Mouse (Mus musculus) NIH3T3 (cell line): ENCODE measurements around the gene Rasa4.
"Not testable (repeated sequence)": the region's sequence is repeated elsewhere in the genome, so short reads cannot be mapped to it uniquely, and the experiment has no call there.

Source experiments
- DNase-seq: peaks from one replicate; pipeline ENCODE4 v3.0.0-alpha.2; 2012; ENCODE audit warnings: low read depth

Gene Rasa4

DNA sequence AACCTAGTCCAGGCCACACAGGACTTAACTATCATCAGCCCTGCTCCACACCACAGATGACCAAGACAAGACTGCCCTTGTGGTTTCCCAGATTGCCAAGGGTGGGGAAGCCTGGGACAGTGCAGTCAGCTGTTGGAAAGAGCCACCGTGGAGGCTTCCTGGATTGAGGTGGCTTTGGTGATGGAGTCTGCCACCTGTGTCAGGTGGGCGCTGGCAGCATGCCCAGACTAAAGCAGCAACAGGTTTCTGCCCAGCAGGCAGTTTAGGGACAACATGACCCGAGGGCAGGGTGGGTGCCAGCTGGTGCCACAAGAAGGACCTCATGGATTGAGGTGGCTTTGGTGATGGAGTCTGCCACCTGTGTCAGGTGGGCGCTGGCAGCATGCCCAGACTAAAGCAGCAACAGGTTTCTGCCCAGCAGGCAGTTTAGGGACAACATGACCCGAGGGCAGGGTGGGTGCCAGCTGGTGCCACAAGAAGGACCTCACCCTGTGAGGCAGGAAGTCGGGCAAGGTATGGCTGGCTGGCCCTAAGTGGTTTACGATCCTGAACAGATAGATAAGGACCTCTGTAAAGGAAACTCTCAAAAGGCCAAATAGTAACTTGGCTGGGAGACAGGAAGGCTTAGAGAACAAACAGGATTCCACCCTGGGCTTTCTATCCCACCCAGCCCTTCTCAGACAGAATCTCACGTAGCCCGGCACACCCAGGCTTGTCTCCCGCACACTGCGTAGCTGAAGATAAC is 17.1 kb upstream of the Rasa4 start:
- not testable (repeated sequence) for DNase-seq

DNA sequence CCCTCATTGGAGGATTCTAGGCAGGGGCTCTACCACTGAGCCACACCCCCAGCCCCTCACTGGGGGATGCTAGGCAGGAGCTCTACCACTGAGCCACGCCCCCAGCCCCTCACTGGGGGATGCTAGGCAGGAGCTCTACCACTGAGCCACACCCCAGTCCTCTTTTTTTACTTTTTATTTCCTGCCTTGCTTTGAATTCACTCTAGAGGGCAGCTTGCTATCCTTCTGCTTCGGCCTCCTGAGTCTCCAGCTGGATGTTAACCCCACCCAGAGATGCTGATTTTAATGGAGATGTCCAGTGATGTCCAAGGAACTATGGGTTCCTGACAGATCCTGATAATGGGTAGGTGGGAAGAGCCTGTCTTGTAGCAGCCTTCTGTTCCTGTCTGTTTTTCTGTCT is 14.3 kb upstream of the Rasa4 start:
- DNase-seq = no peak

DNA sequence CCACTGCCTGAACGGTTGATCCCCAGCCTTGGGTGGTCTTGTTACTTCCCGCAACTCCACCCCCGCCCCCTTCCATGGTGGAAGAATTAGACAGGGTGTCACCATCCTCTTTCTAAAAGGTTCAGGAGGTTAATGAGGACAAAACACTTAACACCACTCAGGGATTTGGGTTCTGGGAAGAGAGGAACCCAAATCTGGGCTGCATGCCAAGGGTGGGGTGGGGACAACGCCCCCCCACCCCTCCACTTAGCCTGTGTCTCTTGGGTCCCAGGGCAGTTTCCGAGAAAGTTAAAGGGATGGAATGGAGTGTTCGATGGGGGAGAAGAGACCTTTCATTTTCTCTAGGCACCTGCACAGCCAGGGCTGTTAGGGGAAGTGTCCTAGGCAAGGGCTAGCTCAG is 10.7 kb upstream of the Rasa4 start:
- DNase-seq = no peak

DNA sequence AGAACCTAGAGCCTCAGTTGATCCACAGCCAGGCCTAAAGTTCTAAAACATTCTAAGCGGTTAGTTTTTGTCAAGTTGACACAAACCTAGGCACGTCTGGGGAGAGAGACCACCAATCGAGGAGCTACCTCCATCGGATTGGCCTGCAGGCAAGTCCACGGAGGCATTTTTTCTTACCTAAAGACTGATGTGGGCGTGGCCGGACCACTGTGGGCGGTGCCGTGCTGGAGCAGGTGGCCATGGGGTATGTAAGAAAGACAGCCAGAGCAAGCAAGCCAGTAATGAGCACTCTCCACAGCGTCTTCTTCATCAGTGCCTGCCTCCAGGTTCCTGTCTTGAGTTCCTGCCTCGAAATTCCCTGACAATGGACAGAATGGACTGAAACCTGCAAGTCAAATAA is 10.2 kb upstream of the Rasa4 start:
- DNase-seq = no peak

DNA sequence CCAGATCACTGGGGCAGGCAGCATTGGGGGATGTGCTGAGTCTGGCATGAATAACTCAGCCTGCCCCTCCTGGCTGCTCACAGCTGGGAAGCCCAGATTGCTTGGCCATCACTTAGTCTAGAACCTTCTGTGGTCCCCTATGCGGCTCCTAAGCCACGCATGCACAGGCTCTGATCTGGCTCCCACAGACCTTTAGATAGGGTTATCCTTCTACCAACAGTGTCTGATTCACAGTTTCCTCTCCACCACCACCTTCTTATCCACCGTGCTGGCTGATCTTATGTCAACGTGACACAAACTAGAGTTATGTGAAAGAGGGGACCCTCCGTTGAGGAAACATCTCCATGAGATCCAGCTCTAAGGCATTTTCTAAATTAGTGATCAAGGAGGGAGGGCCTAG is 8.6 kb upstream of the Rasa4 start:
- DNase-seq = no peak

DNA sequence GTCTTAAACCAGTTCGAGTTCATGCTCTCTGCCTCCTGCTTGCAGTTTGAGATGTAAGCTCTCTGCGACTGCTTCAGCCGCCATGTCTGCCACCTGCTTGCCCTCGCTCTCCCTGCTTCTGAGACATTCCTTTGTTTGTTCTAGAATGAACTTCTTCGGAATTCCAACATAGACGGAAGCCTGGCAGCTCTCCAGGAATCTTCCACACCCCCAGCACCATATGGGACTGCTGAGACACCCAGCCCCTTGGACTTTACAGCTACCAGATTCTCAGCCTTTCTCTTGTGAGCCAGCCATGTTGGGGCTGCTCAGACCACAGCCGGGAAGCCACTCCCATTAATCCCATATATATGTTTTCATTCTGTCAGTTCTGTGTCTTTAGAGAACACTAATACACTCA is 7.4 kb upstream of the Rasa4 start:
- DNase-seq = peak; percentile 57

DNA sequence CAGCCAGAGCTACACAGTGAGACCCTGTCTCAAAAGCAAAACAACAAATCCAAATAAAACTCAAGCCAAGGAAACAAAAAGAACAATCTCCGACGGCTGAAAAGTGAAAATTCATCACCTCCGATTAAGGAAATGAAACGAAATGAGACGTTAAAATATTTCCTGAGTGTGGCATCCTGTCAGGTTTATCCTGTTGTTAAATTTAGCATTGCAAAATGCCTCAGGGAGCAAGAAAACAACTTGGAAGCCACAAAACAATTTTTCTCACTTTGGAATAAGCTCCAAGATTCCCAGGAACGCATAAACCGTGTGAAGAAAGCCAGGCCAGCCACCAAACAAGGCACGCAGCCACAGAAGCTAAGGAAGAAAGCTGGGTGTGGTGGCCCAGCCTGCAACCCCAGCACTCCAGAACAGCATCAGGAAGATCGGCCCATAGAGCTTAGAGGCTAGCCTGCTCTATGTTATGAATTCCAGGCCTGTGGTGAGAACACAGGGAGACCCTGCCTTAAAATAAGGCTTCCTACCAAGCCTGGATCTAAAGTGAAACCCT is 6.6 kb upstream of the Rasa4 start:
- no peak for DNase-seq

DNA sequence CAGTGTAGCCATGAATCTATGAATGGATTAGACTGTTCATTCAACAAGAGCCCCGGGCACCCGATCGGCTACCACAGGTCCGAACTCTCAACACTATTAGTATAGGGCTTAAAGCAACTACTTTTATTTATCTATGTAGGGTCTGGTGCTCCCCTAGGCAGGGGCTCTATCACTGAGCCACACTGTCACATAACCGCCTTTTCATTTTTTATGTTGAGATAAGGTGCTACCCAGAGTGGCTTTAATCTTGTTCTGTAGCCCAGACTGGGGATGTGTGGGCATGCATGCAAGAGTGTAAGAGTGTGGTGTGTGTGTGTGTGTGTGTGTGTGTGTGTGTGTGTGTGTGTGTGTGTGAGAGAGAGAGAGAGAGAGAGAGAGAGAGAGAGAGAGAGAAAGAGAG is 5.6 kb upstream of the Rasa4 start:
- DNase-seq = no peak

DNA sequence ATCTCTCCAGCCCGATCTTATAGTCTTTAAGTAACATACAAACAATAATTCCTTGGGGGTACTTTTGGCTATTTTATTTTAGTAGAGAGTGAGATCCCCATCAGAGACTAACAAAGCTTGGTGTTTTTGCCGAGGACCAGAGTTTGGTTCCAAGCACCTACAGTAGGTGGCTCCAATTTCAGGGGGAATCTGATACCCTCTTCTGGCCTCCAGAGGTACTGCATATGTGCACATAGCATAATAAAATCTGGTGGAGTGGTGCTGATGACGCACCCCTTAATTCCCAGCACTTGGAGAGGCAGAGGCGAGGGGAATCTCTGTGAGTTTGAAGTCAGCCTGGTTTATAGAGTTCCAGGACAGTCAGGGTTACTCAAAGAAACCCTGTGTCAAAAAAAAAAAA is 1.4 kb upstream of the Rasa4 start:
- peak; percentile 33 for DNase-seq

DNA sequence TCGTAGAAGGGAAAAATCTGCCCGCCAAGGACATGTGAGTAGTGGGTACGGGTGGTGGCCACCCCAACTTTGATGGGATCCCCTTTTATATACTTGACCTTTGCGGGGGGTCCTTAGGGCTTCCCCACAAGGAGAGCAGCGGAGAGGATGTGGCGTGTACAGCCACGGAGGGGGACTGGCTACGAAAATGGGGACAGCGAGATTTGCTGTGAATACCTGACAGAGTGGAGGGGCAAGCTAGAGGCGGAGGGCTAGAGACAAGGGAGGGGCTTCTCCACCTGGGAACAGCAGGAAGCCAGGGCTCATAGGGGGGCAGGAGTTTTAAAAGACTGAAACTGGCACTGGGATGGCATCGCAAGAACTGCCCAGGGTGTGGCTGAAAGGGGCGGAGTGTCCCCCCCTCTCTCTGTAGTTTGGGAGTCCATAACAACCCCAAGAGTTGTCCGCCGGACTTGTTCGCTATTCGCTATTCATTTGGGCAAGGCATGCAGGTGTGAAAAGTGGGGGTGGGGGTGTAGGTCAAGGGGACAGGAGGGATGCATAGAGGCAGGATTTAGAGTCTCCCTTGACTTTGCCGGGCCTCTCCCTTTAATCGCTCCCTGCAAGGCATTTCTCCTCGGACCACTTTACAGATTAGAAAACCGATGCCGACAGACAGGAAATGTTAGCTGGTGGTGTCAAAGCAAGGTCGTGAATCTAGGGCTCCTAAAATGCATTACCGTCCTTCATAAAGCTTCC is 597 bp downstream of the Rasa4 start:
- DNase-seq = peak; percentile 64

DNA sequence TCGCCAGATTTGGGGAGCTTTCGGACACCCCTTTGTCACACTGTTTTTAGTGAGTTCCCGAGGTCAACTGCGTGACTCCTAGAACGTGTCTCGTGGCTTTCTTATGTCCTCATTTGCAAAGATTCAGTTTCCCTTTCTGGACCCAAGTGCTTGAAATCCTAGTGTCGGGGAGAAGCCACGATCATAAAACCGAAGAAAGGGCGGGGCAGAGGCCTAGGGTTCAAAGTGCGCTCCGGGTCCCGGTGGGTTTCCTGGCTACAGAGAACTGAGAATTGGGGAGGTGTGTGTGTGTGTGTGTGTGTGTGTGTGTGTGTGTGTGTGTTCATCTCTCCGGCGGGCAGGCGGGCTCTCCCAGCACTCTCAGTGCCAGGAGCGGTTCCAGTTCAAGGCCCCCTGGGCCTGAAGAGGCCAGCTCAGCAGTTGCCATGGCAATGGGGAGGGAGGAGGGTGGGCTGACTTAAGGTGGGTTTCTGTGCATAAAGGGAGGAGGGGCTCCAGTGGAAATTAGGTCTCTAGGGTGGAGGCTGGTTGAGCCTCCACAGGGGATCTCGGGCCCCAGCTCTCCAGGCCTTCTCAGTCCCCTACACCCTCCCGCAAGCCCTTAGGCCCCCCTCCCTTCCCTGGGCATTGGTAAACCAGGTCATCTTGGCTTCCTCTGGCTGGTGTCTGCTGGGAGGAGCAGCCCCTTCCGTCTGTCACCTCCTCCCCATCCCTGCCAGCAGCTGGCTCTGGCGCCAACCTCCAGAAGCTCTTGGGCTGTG is 1.4 kb downstream of the Rasa4 start:
- peak; percentile 70 for DNase-seq

DNA sequence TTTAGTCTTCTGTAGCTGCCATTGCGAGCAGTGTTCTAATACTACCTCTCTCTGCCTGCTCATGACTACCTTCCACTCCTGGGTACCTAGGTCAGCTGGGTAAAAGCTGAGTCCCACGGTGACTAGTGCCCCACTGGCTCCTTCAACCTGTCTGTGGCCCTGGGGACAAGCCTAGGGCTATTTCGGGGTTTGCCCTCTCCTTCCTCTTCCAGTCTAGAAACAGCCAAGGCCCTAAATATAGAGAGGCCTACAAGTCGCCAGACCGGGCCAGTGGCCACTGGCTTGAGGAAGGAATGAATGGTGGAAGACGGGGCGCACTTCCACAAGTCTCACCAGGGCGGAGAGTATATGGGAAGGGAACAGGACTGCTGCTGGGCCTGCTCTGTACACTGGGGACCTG is 2.6 kb downstream of the Rasa4 start:
- DNase-seq = no peak

DNA sequence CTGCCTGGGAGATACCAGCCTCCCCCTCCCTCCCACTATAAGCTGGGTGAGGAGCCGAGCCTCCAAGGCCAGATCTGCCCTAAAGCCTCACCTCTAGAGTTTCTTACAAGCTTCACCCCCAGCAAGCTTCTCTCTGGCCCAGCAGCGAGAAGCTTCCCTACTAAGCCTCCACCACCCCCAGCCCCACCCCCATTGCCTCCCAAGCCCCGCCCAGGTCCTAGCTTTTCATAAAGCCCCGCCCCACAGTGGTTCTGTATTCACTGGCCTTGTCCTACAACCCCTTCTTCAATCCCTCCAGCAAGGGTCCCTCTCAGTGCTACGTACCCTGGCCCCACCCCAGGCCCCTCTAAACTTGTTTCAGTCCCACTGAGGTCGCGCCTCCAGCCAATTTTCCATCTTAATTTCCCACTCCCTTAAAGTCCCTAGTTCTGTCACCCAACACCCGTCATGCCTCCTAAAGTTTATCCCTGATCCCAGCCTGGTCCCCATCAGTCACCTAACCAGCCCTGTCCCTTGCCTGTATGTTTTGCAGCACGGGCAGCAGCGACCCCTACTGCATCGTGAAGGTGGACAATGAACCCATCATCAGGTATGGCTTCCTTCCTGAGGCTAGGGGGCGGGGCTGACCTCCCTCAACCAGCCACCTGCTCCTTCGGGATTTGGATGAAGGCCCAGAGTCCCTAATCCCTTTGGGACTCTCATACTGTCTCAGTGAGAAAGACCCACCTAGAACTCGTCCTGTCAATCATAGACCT is 5.3 kb downstream of the Rasa4 start:
- DNase-seq = no peak

DNA sequence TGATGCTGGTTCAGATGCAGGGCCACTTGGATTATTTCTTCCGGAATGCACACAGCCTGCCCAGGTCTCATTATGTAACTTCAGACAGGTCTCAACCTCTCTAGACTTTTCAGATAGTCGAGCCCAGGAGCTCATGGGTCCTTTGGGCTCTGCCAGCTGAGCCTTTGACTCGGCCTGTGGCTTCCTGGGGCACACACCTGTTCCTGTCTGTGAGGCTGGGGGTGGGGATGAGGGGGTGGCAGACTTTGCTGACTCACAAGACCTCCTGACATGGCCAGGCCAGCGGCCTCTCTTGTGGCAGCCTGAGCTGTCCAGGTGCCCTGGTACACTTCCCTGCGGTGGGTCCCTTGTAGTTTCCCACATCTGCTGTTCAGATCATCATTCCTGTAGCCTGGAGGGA is 8.2 kb downstream of the Rasa4 start:
- DNase-seq = no peak

DNA sequence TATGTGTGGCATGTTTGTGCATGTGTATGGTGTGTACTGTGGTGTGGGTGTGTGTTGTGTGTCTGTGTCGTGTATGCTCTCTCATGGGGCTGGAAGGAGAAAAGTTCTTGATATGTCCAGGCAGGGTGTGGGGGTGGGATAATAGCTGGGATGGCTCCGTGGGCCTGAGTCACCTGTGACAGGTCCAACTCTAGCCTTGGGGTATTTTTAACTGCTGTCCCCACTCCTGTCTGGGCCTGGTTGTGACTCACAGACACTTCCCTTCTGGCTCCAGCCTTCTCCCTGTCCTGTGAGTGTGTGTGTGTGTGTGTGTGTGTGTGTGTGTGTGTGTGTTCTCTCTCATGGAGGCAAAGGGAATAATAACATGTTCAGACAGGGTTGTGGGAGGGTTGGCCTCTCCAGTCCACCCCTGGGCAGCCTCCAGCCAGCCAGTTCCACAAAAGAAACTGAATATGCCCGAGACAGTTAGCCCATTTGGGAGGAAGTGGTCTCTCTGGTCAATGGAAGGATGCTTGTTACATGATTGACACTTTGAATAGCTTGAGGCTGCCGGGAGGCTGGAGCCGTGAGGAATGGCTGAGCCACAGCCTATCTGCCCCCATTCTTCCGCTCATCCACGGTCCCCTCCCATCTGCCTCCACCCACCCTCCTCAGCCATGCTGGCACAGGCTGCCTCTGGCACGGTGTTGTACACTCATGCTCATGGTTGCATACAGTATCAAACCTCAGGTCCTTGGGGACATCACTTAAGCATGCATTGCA is 10.7 kb downstream of the Rasa4 start:
- DNase-seq = peak; percentile 95

DNA sequence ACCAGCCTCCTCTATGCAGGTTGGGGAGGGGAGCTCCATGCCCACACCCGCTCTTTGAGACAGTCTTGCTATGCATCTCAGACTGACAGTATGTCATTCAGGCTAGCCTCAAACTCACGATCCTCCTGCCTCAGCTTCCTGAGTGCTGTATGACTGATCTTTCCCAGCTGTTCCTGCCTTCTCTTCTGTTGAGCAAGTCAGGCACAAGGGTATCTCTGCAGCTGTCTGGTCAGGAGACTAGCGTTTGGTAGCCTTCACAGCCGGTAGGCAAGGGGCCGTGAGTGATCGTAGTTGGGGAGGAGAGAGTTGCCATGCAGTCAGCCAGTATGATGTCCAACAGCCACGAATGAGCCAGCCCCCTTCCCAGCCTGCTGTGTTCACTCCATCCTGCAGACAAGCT is 11.4 kb downstream of the Rasa4 start:
- no peak for DNase-seq

DNA sequence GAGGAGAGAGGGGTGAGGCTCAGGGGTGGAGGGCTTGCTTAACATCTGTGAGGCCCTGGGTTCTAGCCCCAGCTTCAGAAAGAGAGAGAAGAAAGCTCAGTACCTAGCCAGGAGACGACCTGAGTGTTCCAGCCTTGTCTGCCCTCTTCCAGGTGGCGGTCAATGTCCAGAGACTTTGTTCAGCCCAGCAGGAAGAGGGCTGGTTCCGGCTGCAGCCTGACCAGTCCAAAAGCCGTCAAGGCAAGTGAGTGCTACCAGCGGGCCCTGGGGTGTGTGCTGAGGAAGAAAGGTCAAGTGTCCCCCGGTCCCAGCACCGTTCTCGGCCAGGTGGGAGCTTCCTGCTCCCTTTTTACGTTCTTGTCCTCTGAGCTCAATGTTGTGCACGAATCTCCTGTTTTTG is 14.8 kb downstream of the Rasa4 start:
- DNase-seq = no peak

DNA sequence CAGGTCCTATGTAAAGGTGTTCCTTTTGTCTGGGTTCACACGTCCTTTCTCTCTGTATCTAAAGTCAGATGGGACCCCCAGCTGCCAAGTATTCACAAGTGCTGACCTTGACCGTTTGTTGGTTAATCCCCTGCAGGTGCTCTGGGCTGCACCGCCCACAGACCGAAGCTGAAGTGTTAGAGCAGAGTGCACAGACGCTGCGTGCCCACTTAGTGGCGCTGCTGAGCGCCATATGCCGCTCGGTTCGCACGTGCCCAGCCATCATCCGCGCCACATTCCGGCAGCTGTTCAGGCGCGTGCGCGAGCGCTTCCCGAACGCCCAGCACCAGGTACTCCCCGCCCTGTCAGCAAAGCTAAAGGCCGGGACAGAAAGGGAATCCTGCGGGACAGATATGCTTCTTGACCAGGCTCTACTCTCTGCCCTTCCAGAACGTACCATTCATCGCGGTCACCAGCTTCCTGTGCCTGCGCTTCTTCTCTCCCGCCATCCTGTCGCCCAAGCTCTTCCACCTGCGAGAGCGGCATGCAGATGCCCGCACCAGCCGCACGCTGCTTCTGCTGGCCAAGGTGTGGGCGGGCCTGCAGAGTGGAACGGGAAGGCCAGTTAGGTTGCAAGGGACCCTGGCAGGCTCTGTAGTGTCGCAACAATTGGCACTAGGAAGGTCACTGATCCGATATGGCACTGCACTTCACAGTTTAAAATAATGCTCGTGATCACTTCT is 18.5 kb downstream of the Rasa4 start:
- DNase-seq = no peak

DNA sequence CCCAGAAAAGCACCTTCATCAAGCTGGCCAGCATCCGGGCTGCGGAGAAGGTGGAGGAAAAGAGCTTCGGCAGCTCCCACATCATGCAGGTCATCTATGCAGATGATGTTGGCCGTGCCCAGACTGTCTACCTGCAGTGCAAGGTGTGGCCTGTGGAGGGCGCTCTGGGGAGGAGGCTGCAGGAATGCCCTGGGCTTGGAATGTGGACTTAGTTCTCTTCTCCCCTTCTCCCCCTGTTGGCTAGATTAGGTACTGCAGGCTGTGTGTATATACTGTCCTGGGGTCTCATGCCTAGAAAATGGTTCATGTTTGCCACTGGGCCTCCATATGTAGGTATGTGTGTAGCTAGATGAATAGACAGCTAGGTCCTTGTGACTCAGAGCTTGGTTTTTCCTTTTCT is 20.8 kb downstream of the Rasa4 start:
- DNase-seq = peak; percentile 62

DNA sequence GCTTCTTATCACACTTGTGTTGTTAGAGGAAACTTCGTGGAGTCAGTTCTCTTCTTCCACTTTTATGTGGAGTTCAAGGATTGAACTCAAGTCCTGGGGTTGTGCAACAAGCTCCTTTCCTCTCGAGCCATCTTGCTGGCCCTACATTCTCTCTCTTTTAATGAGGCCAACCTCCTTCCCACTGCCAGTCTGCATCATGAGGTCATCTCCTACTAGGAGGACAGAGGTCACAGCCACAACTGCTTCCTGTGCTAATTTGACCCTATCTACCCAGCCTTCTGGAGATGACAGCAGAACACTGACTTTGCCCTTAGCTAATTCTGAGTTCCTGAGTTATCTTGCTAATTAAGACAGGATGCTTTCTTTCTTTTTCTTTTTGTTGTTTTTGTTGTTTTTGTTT is 24.8 kb downstream of the Rasa4 start:
- peak; percentile 22 for DNase-seq

DNA sequence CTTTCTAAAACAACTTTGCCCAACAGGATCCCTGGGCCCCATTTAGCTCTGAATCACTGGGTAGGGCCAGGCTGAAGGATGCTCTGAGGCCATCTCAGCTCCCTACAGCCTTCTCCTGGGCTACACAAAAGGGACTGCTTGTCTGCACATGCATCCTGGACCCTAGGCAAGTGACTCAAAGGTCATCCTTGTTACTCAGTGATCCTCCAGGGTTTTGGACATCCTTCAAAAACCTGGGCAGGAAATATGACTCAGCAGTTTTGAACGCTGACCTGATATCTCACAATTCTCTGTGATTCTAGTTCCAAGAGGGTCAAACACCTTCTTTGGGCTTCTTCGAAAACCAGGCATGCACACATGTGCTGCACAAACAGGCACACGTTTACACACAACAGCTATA is 25.3 kb downstream of the Rasa4 start:
- DNase-seq = peak; percentile 50
